Mouse (Mus musculus) erythroblast, embryonic 14.5 days (primary cell): Measurements from ENCODE around the gene Plac8.

Source experiments
- GATA1 ChIP-seq: IDR thresholded peaks from 2 replicates; pipeline ENCODE4 v1.6.1; 2012; ENCODE audit warnings: low read length, inconsistent platforms, mixed read lengths
- TAL1 ChIP-seq: IDR thresholded peaks from 3 replicates; pipeline ENCODE4 v1.6.1; 2012; ENCODE audit warnings: low read length, inconsistent platforms, mixed read lengths

GRCm38 (mm10) chr5:100518049-100519026 is 53.7 kb downstream of the Plac8 start, which contains the start of gene Cops4:
- TF ChIP-seq TAL1 (no peak), GATA1 (no peak)
